Mouse (Mus musculus) embryonic facial prominence, embryonic 10.5 days (tissue): ENCODE measurements around the gene Exoc4. TPM values are rescaled to one million over a fixed set of nuclear protein-coding genes. Genes with fewer than 3 reads are reported as not detected.

Experiments
- DNase-seq: peaks from one replicate; pipeline ENCODE4 v3.0.0-alpha.2; 2017; ENCODE audit warnings: low spot score
- H3K27ac ChIP-seq: fragments of 300-500 bp; sonication (generic); replicated peaks from 2 replicates; pipeline ENCODE4 v1.5.1; 2016; ENCODE audit warnings: mild to moderate bottlenecking
- H3K27me3 ChIP-seq: fragments of 300-500 bp; sonication (generic); replicated peaks from 2 replicates; pipeline ENCODE4 v1.6.1; 2016; ENCODE audit warnings: low read depth, mild to moderate bottlenecking; ENCODE audit not compliant: poor library complexity, severe bottlenecking
- H3K36me3 ChIP-seq: fragments of 300-500 bp; sonication (generic); replicated peaks from 2 replicates; pipeline ENCODE4 v1.6.1; 2016; ENCODE audit warnings: mild to moderate bottlenecking, moderate library complexity
- H3K4me1 ChIP-seq: fragments of 300-500 bp; sonication (generic); 2 replicates; pipeline ENCODE4 v1.6.1; 2016
- H3K4me3 ChIP-seq: fragments of 300-500 bp; sonication (generic); 2 replicates; pipeline ENCODE4 v1.5.1; 2016; ENCODE audit warnings: mild to moderate bottlenecking, moderate library complexity
- H3K9me3 ChIP-seq: fragments of 300-500 bp; sonication (generic); 2 replicates; pipeline ENCODE4 v1.6.1; 2016; ENCODE audit warnings: mild to moderate bottlenecking
- WGBS: fragments of 180-500 bp; shearing (Covaris S2); methylation state at CpG from one replicate; pipeline ENCODE4 v1.1.7; 2016; 5-methylcytosine and 5-hydroxymethylcytosine counted together
- polyA plus RNA-seq: library from polyadenylated mRNA; unstranded; fragments of >200 nt; fragmentation: Nextera tagmentation; extraction: Ambion mirVana; gene quantifications from 2 replicates; pipeline ENCODE4 v1.2.1, GENCODE M21; 2016

Exoc4 gene
- polyA plus RNA-seq, 1 experiment from 2014 or later = 32.1 TPM

DNA sequence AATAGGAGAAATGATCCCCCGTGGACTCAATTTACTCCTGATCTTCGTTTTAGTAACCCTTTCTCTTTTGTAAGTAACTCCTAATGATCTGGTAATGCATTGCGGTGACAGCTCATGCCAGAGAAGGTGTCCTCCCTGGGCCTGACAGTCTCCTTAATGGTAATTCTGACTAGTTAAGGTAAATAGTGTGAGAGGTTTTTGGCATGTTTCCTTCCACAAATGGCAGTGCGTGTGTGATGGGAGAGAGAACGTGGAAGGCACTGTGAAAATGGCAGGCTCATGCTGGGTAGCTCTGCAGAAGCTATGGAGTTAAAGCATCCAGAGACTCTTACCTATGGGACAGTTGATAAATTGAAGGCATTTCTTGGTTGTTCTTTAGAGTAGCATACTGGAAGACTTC is 15.1 kb downstream of the Exoc4 start:
- Histone ChIP-seq H3K36me3 (peaks cover 23% of the 10 kb centered on the region), H3K4me3 (no peak overlapping the region), H3K9me3 (no peaks in the 10 kb centered on the region), H3K27me3 (no peaks in the 10 kb centered on the region), H3K4me1 (peaks cover 20% of the 10 kb centered on the region), H3K27ac (no peak overlapping the region)
- DNase-seq = no peak
- WGBS = 85% methylated on average over 5 of the region's 5 CpGs

- no peak for DNase-seq
- H3K27ac ChIP-seq = no peak overlapping the region
- WGBS = 91% methylated on average over 2 of the region's 2 CpGs
- H3K4me3 ChIP-seq = no peak overlapping the region
- H3K27me3 ChIP-seq = no peaks in the 10 kb centered on the region
- peaks cover 20% of the 10 kb centered on the region for H3K4me1 ChIP-seq
- no peaks in the 10 kb centered on the region for H3K9me3 ChIP-seq
- H3K36me3 ChIP-seq = peaks cover 26% of the 10 kb centered on the region
Observed at GRCm38 (mm10) chr6:33264388-33264787, 15.5 kb downstream of the Exoc4 start.

DNA sequence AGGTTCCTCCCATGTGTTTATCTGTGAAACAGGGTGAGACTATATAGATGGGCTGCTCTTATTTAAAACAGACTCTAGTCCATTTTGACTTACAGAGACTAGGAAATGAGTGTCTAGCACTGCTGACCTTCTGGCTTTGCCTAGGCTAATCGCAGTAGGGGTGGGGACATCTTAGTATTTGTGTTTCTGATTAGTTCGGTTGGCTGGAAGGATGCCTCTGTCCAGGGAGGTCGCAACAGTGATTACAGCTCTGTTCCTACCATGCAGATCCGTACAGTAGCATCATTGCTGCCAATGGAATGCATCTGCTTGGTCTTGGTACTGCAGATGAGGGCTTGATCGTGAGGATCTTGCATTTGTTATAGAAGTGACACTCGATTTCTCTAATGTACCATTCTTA is 18.7 kb downstream of the Exoc4 start:
- Histone ChIP-seq H3K4me1 (0 out of 2 replicates have a peak, but pooled peaks cover 7% of the 10 kb centered on the region), H3K4me3 (no peak overlapping the region), H3K9me3 (no peaks in the 10 kb centered on the region), H3K27ac (no peak overlapping the region), H3K27me3 (no peaks in the 10 kb centered on the region), H3K36me3 (peaks cover 33% of the 10 kb centered on the region)
- no peak for DNase-seq
- WGBS = 78% methylated on average over 6 of the region's 6 CpGs

DNA sequence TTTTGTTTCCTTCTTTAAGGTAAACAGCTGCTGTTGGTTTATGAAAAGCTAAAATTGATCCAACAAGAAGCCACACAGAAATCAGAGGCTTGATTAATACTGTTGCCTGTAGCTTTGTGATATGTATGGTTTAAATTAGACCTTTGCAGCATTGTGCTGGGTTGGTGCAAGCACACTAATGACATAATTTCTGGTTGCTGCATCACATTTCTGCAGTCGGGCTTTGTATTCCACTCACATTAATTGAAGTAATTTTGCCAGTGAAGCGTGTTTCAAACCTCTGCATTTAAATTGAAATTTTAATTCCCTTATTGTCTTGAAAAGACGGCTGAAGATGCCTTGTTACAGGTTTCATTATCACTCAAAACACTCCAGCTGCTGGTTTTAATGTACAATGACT is 34.6 kb downstream of the Exoc4 start:
- Histone ChIP-seq H3K4me1 (peaks cover 16% of the 10 kb centered on the region), H3K36me3 (no peaks in the 10 kb centered on the region), H3K27ac (no peak overlapping the region), H3K27me3 (no peaks in the 10 kb centered on the region), H3K9me3 (no peaks in the 10 kb centered on the region), H3K4me3 (no peak overlapping the region)
- DNase-seq = no peak
- 60% methylated on average over 3 of the region's 3 CpGs for WGBS

GRCm38 (mm10) chr6:33283936-33284335 is 35.1 kb downstream of the Exoc4 start:
- no peak for DNase-seq
- H3K4me3 ChIP-seq = no peak overlapping the region
- H3K9me3 ChIP-seq = no peaks in the 10 kb centered on the region
- H3K4me1 ChIP-seq = peaks cover 16% of the 10 kb centered on the region
- no peaks in the 10 kb centered on the region for H3K36me3 ChIP-seq
- H3K27ac ChIP-seq = no peak overlapping the region
- WGBS = 77% methylated on average over 4 of the region's 4 CpGs
- H3K27me3 ChIP-seq = no peaks in the 10 kb centered on the region

- WGBS = 89% methylated on average over 6 of the region's 6 CpGs
- no peaks in the 10 kb centered on the region for H3K27me3 ChIP-seq
Observed at GRCm38 (mm10) chr6:33286376-33286775, 37.5 kb downstream of the Exoc4 start.

DNA sequence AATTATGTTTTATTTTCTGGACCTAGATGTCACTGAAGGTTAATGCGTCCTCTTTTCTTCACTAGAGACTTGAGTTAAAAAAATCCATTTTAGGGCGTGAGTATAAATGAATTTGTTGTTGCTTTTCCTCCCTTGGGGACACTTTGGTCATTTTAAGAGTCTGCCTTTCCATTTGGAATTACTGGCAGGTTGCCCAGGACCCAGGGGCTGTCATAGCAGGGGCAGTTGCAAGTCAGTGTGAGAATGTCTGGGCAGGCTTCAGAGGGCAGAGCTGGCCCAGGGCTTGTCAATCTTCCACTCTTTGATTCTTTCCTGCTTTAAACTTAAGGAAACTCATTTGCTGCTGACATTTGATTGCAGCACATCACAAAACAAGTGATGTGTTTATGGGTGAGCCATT is 45.7 kb downstream of the Exoc4 start:
- no peaks in the 10 kb centered on the region for H3K27me3 ChIP-seq
- H3K36me3 ChIP-seq = peaks cover 3% of the 10 kb centered on the region
- no peak overlapping the region for H3K27ac ChIP-seq
- 86% methylated on average over 2 of the region's 2 CpGs for WGBS
- H3K4me3 ChIP-seq = no peak overlapping the region
- no peak for DNase-seq
- H3K4me1 ChIP-seq = no peaks in the 10 kb centered on the region
- no peaks in the 10 kb centered on the region for H3K9me3 ChIP-seq

More at GRCm38 (mm10) chr6:33286376-33286775, 37.5 kb downstream of the Exoc4 start:
- no peaks in the 10 kb centered on the region for H3K36me3 ChIP-seq
- no peaks in the 10 kb centered on the region for H3K9me3 ChIP-seq
- no peak overlapping the region for H3K4me3 ChIP-seq
- no peak overlapping the region for H3K27ac ChIP-seq
- peaks cover 16% of the 10 kb centered on the region for H3K4me1 ChIP-seq
- no peak for DNase-seq

DNA sequence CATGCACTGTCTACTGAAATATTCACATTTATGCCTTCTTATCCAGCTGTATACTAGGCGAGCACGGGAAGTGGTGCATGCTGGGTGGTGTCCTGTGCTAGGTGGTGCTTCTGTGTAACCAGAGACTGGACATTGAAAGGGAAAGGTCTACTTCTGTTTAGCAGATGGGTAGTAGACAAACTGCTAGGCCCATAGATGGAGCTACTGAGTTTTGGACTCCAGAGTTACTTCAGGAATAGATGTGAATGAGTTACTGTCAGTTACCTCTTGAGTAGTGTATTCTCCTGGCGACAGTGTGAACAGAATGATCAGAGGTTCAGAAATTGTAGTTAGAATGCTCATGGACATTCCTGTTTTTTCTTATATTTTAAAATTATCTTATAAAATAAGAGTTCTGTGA is 48.7 kb downstream of the Exoc4 start:
- 83% methylated on average over 3 of the region's 3 CpGs for WGBS
- H3K27ac ChIP-seq = no peak overlapping the region

DNA sequence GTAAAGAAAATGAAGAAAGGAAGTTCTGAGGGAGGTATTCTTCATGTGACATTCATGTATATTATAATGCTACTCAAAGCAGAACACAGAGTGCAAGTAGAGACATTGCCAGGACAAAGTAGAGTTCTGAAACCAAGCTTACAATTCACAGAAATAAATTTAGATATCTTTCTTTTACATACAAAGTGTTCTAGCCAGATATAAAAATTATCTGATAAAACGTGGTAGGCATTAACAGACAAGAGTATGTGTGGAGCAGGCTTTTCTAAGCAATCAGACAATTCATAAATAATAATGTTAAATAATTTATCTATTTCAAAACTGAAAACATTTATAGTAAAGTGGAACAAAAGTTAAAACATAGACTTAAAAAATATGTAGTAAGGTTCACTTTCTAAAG is 49.9 kb downstream of the Exoc4 start:
- Histone ChIP-seq H3K27me3 (no peaks in the 10 kb centered on the region), H3K4me1 (peaks cover 4% of the 10 kb centered on the region; the same call in 1 of the 2 replicates), H3K4me3 (no peak overlapping the region), H3K9me3 (no peaks in the 10 kb centered on the region), H3K36me3 (peaks cover 7% of the 10 kb centered on the region), H3K27ac (no peak overlapping the region)
- 76% methylated on average over 1 of the region's 1 CpGs for WGBS
- DNase-seq = no peak

More for the DNA sequence above, 48.7 kb downstream of the Exoc4 start:
- H3K4me3 ChIP-seq = no peak overlapping the region
- peaks cover 3% of the 10 kb centered on the region for H3K36me3 ChIP-seq
- no peaks in the 10 kb centered on the region for H3K4me1 ChIP-seq
- no peak for DNase-seq
- H3K27me3 ChIP-seq = no peaks in the 10 kb centered on the region
- no peaks in the 10 kb centered on the region for H3K9me3 ChIP-seq

GRCm38 (mm10) chr6:33305996-33306395 is 57.1 kb downstream of the Exoc4 start:
- peak; percentile 14 for DNase-seq
- Histone ChIP-seq H3K4me3 (no peak overlapping the region), H3K36me3 (peaks cover 11% of the 10 kb centered on the region), H3K27me3 (no peaks in the 10 kb centered on the region), H3K27ac (no peak overlapping the region), H3K4me1 (peaks cover 9% of the 10 kb centered on the region), H3K9me3 (no peaks in the 10 kb centered on the region)
- 40% methylated on average over 1 of the region's 1 CpGs for WGBS

DNA sequence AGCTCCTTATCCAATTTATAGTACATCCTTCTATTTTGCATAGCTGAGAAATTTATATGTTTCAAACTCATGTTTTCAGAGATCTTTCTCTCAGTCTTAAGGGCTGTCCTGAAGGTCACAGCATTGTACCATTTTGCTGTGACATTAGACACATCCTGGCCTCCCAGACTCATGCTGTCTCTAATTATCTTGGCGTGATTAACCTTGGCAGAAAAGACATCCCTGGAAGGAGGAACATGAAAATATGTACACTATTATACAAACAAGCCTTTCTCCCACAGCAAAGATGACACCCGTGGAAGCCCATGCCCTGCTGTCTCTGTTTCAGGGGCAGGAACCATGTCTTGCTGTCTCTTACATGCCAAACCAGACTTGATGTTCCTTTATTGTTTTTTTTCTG is 59.8 kb downstream of the Exoc4 start:
- 74% methylated on average over 2 of the region's 2 CpGs for WGBS
- no peaks in the 10 kb centered on the region for H3K27me3 ChIP-seq
- H3K9me3 ChIP-seq = no peaks in the 10 kb centered on the region
- H3K4me1 ChIP-seq = peaks cover 5% of the 10 kb centered on the region
- no peak for DNase-seq
- H3K36me3 ChIP-seq = peaks cover 7% of the 10 kb centered on the region; the same call in 1 of the 2 replicates
- no peak overlapping the region for H3K4me3 ChIP-seq
- H3K27ac ChIP-seq = no peak overlapping the region

DNA sequence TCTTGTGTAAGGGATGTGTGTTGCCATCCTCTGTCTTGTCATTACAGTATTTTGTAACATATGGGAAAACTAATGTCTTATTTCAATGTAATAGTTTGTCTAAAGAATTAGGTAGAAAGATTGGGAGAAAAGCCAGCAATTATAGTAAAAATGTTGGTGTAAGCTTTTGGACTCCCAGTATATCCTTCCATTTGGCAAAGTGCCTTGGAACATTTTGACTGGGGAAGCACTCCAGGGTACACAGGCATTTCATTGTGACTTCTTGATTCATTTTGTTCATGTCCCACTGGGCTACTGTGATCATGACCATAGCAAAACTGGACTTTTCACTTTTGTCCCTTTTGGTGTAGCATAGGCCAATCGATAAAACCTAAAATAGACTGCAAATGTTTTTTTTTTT is 61.6 kb downstream of the Exoc4 start:
- no peak overlapping the region for H3K4me3 ChIP-seq

GRCm38 (mm10) chr6:33322849-33323248 is 74.0 kb downstream of the Exoc4 start:
- Histone ChIP-seq H3K27ac (no peak overlapping the region), H3K27me3 (no peaks in the 10 kb centered on the region), H3K4me1 (no peaks in the 10 kb centered on the region), H3K4me3 (no peak overlapping the region), H3K9me3 (no peaks in the 10 kb centered on the region), H3K36me3 (no peaks in the 10 kb centered on the region; the same call in 1 of the 2 replicates)
- WGBS = 83% methylated on average over 3 of the region's 3 CpGs
- DNase-seq = no peak

More for the DNA sequence above, 61.6 kb downstream of the Exoc4 start:
- Histone ChIP-seq H3K27ac (no peak overlapping the region), H3K9me3 (no peaks in the 10 kb centered on the region), H3K27me3 (no peaks in the 10 kb centered on the region), H3K4me1 (peaks cover 5% of the 10 kb centered on the region), H3K36me3 (peaks cover 7% of the 10 kb centered on the region; the same call in 1 of the 2 replicates)
- 94% methylated on average over 1 of the region's 1 CpGs for WGBS
- no peak for DNase-seq

DNA sequence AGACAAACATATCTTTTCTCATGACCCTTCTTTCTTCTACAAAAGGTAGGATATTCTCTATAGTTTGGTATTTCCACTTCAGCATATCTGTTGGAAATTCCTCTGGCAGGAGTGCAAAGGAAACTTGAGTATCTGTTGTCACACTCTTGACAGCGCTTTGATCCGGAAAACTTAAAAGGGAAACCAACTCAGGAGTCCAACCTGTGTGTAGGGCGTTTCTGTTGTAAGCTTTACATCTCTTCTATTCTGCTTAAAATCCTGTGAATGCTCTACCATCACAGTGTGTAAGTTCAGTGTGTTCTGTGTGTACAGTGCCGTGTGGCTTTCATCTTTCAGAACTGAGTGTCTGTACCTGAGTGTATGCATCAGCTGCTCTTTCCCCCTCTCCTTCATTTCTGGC is 74.5 kb downstream of the Exoc4 start:
- no peaks in the 10 kb centered on the region for H3K9me3 ChIP-seq
- WGBS = 81% methylated on average over 4 of the region's 4 CpGs
- no peaks in the 10 kb centered on the region for H3K27me3 ChIP-seq
- no peaks in the 10 kb centered on the region for H3K4me1 ChIP-seq
- H3K27ac ChIP-seq = no peak overlapping the region
- DNase-seq = no peak
- no peak overlapping the region for H3K4me3 ChIP-seq
- no peaks in the 10 kb centered on the region; the same call in 1 of the 2 replicates for H3K36me3 ChIP-seq
